Mouse (Mus musculus): ENCODE measurements around the gene Msgn1. TPM values are rescaled to one million over a fixed set of nuclear protein-coding genes. Genes with fewer than 3 reads are reported as not detected.

The Msgn1 gene
- total and polyA plus RNA-seq, 2 experiments from 2014 or later: not detected

- H3K9me3 ChIP-seq (ENCODE audit: low read length): no peaks in the 10 kb centered on the region
- no peaks in the 10 kb centered on the region for H3K36me3 ChIP-seq (ENCODE audit: insufficient read depth)
- no peak for TF ChIP-seq CTCF (IDR thresholded peaks at IDR 0.05; ENCODE audit: low read depth)
- ATAC-seq: 0 out of 2 replicates have a peak, but pooled peaks have one; percentile 35
- no peak overlapping the region for H3K4me3 ChIP-seq (ENCODE audit: low read depth, low read length)
- H3K27me3 ChIP-seq (ENCODE audit: insufficient read depth, low read length): no peaks in the 10 kb centered on the region
- H3K9ac ChIP-seq: no peak overlapping the region
- H3K4me1 ChIP-seq (ENCODE audit: insufficient read depth): no peaks in the 10 kb centered on the region
- DNase-seq: no peak
- no peak overlapping the region for H3K4me2 ChIP-seq (ENCODE audit: low read depth)
- no peak overlapping the region for H3K27ac ChIP-seq (ENCODE audit: low read depth, low read length)
Observed at GRCm38 (mm10) chr12:11214776-11215175, 6.0 kb upstream of the Msgn1 start.

GRCm38 (mm10) chr12:11212881-11213280 lies 4.1 kb upstream of the Msgn1 start:
- Histone ChIP-seq H3K9me3 (ENCODE audit: low read length) (no peaks in the 10 kb centered on the region), H3K9ac (no peak overlapping the region), H3K27ac (ENCODE audit: low read depth, low read length) (no peak overlapping the region), H3K27me3 (ENCODE audit: insufficient read depth, low read length) (no peaks in the 10 kb centered on the region), H3K4me1 (ENCODE audit: insufficient read depth) (no peaks in the 10 kb centered on the region), H3K4me2 (ENCODE audit: low read depth) (no peak overlapping the region), H3K4me3 (ENCODE audit: low read depth, low read length) (no peak overlapping the region), H3K36me3 (ENCODE audit: insufficient read depth) (no peaks in the 10 kb centered on the region)
- no peak for ATAC-seq
- 89% methylated on average over 1 of the region's 1 CpGs for WGBS
- no peak for DNase-seq
- TF ChIP-seq CTCF (IDR thresholded peaks at IDR 0.05; ENCODE audit: low read depth): no peak

- TF ChIP-seq CTCF (IDR thresholded peaks at IDR 0.05; ENCODE audit: low read depth): no peak
- no peak for ATAC-seq
- no peak for DNase-seq
- Histone ChIP-seq H3K27ac (ENCODE audit: low read depth, low read length) (no peak overlapping the region), H3K4me3 (ENCODE audit: low read depth, low read length) (no peak overlapping the region), H3K4me1 (ENCODE audit: insufficient read depth) (no peaks in the 10 kb centered on the region), H3K9me3 (ENCODE audit: low read length) (no peaks in the 10 kb centered on the region), H3K27me3 (ENCODE audit: insufficient read depth, low read length) (no peaks in the 10 kb centered on the region), H3K4me2 (ENCODE audit: low read depth) (no peak overlapping the region), H3K9ac (no peak overlapping the region), H3K36me3 (ENCODE audit: insufficient read depth) (no peaks in the 10 kb centered on the region)
- WGBS: 80% methylated on average over 3 of the region's 3 CpGs
Observed at GRCm38 (mm10) chr12:11210361-11210760, 1.6 kb upstream of the Msgn1 start.

GRCm38 (mm10) chr12:11209636-11210035 lies 864 bp upstream of the Msgn1 start:
- DNase-seq (no peak), ATAC-seq (no peak)
- Histone ChIP-seq H3K9ac (no peak overlapping the region), H3K9me3 (ENCODE audit: low read length) (no peaks in the 10 kb centered on the region), H3K27me3 (ENCODE audit: insufficient read depth, low read length) (no peaks in the 10 kb centered on the region), H3K4me2 (ENCODE audit: low read depth) (no peak overlapping the region), H3K27ac (ENCODE audit: low read depth, low read length) (no peak overlapping the region), H3K4me3 (ENCODE audit: low read depth, low read length) (no peak overlapping the region), H3K4me1 (ENCODE audit: insufficient read depth) (no peaks in the 10 kb centered on the region), H3K36me3 (ENCODE audit: insufficient read depth) (no peaks in the 10 kb centered on the region)
- TF ChIP-seq CTCF (IDR thresholded peaks at IDR 0.05; ENCODE audit: low read depth): no peak
- 63% methylated on average over 5 of the region's 5 CpGs for WGBS

- H3K4me1 ChIP-seq (ENCODE audit: insufficient read depth): no peaks in the 10 kb centered on the region
- DNase-seq (no peak), ATAC-seq (no peak)
- 47% methylated on average over 4 of the region's 4 CpGs for WGBS
- H3K4me2 ChIP-seq (ENCODE audit: low read depth): no peak overlapping the region
- H3K27me3 ChIP-seq (ENCODE audit: insufficient read depth, low read length): no peaks in the 10 kb centered on the region
- no peak overlapping the region for H3K27ac ChIP-seq (ENCODE audit: low read depth, low read length)
- H3K9me3 ChIP-seq (ENCODE audit: low read length): no peaks in the 10 kb centered on the region
- H3K4me3 ChIP-seq (ENCODE audit: low read depth, low read length): no peak overlapping the region
- no peak overlapping the region for H3K9ac ChIP-seq
- no peak for TF ChIP-seq CTCF (IDR thresholded peaks at IDR 0.05; ENCODE audit: low read depth)
- H3K36me3 ChIP-seq (ENCODE audit: insufficient read depth): no peaks in the 10 kb centered on the region
Observed at GRCm38 (mm10) chr12:11206321-11206720, 2.5 kb downstream of the Msgn1 start.

GRCm38 (mm10) chr12:11203694-11204665 lies 4.8 kb downstream of the Msgn1 start:
- Histone ChIP-seq H3K4me3 (ENCODE audit: low read depth, low read length) (no peak overlapping the region), H3K27me3 (ENCODE audit: insufficient read depth, low read length) (no peaks in the 10 kb centered on the region), H3K4me1 (ENCODE audit: insufficient read depth) (no peaks in the 10 kb centered on the region), H3K36me3 (ENCODE audit: insufficient read depth) (no peaks in the 10 kb centered on the region), H3K9me3 (ENCODE audit: low read length) (no peaks in the 10 kb centered on the region), H3K27ac (ENCODE audit: low read depth, low read length) (no peak overlapping the region), H3K4me2 (ENCODE audit: low read depth) (no peak overlapping the region), H3K9ac (no peak overlapping the region)
- no peak for ATAC-seq
- no peak for DNase-seq
- WGBS: 70% methylated on average over 18 of the region's 18 CpGs
- no peak for TF ChIP-seq CTCF (IDR thresholded peaks at IDR 0.05; ENCODE audit: low read depth)

- 90% methylated on average over 8 of the region's 8 CpGs for WGBS
- no peak overlapping the region for H3K4me3 ChIP-seq (ENCODE audit: low read depth, low read length)
- no peak for TF ChIP-seq CTCF (IDR thresholded peaks at IDR 0.05; ENCODE audit: low read depth)
- H3K27ac ChIP-seq (ENCODE audit: low read depth, low read length): no peak overlapping the region
- DNase-seq (no peak), ATAC-seq (no peak)
- no peak overlapping the region for H3K9ac ChIP-seq
- H3K4me1 ChIP-seq (ENCODE audit: insufficient read depth): no peaks in the 10 kb centered on the region
- no peak overlapping the region for H3K4me2 ChIP-seq (ENCODE audit: low read depth)
- no peaks in the 10 kb centered on the region for H3K27me3 ChIP-seq (ENCODE audit: insufficient read depth, low read length)
- H3K36me3 ChIP-seq (ENCODE audit: insufficient read depth): no peaks in the 10 kb centered on the region
- H3K9me3 ChIP-seq (ENCODE audit: low read length): no peaks in the 10 kb centered on the region
Observed at GRCm38 (mm10) chr12:11202476-11202875, 6.3 kb downstream of the Msgn1 start.
